Mouse (Mus musculus) embryonic facial prominence, embryonic 14.5 days (tissue): ENCODE measurements around the gene Dennd5b. TPM values are rescaled to one million over a fixed set of nuclear protein-coding genes. Genes with fewer than 3 reads are reported as not detected.
"Not testable (repeated sequence)": the region's sequence is repeated elsewhere in the genome, so short reads cannot be mapped to it uniquely, and the experiment has no call there.

Experiments
- ATAC-seq: fragments of 200-750 bp; cut with Nextera tagmentation; 2 replicates; pipeline ENCODE4 v1.8.0; 2017; ENCODE audit warnings: low read depth, moderate number of reproducible peaks, moderate TSS enrichment
- DNase-seq: peaks from one replicate; pipeline ENCODE4 v3.0.0-alpha.2; 2015; ENCODE audit warnings: low spot score
- H3K27ac ChIP-seq: fragments of 300-500 bp; sonication (generic); replicated peaks from 2 replicates; pipeline ENCODE4 v1.5.1; 2014; ENCODE audit warnings: low read depth, mild to moderate bottlenecking, low read length, moderate library complexity
- H3K27me3 ChIP-seq: fragments of 300-500 bp; sonication (generic); replicated peaks from 2 replicates; pipeline ENCODE4 v1.6.1; 2014; ENCODE audit warnings: low read length; ENCODE audit not compliant: control insufficient read depth, insufficient read depth
- H3K36me3 ChIP-seq: fragments of 300-500 bp; sonication (generic); 2 replicates; pipeline ENCODE4 v1.6.1; 2014; ENCODE audit warnings: low read length, mixed read lengths; ENCODE audit not compliant: control insufficient read depth, insufficient read depth
- H3K4me1 ChIP-seq: fragments of 300-500 bp; sonication (generic); 2 replicates; pipeline ENCODE4 v1.6.1; 2014; ENCODE audit warnings: antibody characterized with exemption, low read length; ENCODE audit not compliant: control insufficient read depth, insufficient read depth
- H3K4me2 ChIP-seq: fragments of 300-500 bp; sonication (generic); 2 replicates; pipeline ENCODE4 v1.6.1; 2014; ENCODE audit warnings: low read depth, mild to moderate bottlenecking, low read length, moderate library complexity, mixed read lengths
- H3K4me3 ChIP-seq: fragments of 300-500 bp; sonication (generic); 2 replicates; pipeline ENCODE4 v1.5.1; 2014; ENCODE audit warnings: low read depth, mild to moderate bottlenecking, low read length
- H3K9ac ChIP-seq: fragments of 300-500 bp; sonication (generic); 2 replicates; pipeline ENCODE4 v1.6.1; 2014; ENCODE audit warnings: low read depth, mild to moderate bottlenecking, low read length, moderate library complexity, mixed read lengths
- H3K9me3 ChIP-seq: fragments of 300-500 bp; sonication (generic); 2 replicates; pipeline ENCODE4 v1.6.1; 2016; ENCODE audit warnings: low read length; ENCODE audit not compliant: control insufficient read depth
- WGBS: fragments of 180-500 bp; shearing (Covaris S2); extraction: QIAGEN DNeasy Blood & Tissue Kit; methylation state at CpG from one replicate; pipeline ENCODE4 v1.1.7; 2014; 5-methylcytosine and 5-hydroxymethylcytosine counted together
- polyA plus RNA-seq: library from polyadenylated mRNA; unstranded; fragments of >200 nt; fragmentation: Nextera tagmentation; extraction: Ambion mirVana; gene quantifications from 2 replicates; pipeline ENCODE4 v1.2.1, GENCODE M21; 2014

Gene Dennd5b
- polyA plus RNA-seq, 1 experiment from 2014 or later, result 4.8 TPM

GRCm38 (mm10) chr6:148944344-148944766 lies 157.1 kb downstream of the Dennd5b start:
- Histone ChIP-seq H3K27ac (peak overlapping the region; percentile 91), H3K9me3 (no peaks in the 10 kb centered on the region), H3K9ac (peak overlapping the region; percentile 92), H3K4me2 (peak overlapping the region; percentile 79), H3K36me3 (0 out of 2 replicates have a peak, but pooled peaks cover 4% of the 10 kb centered on the region), H3K4me1 (peaks cover 3% of the 10 kb centered on the region; the same call in 1 of the 2 replicates), H3K27me3 (no peaks in the 10 kb centered on the region), H3K4me3 (peak overlapping the region; percentile 77)
- DNase-seq (peak; percentile 29), ATAC-seq (peak; percentile 12)
- 0% methylated on average over 11 of the region's 30 CpGs for WGBS

- no peaks in the 10 kb centered on the region for H3K9me3 ChIP-seq
- H3K9ac ChIP-seq, result peak overlapping the region; percentile 92
- DNase-seq (no peak), ATAC-seq (no peak)
- peak overlapping the region; percentile 79 for H3K4me2 ChIP-seq
- H3K36me3 ChIP-seq, result 0 out of 2 replicates have a peak, but pooled peaks cover 4% of the 10 kb centered on the region
- peak overlapping the region; percentile 77 for H3K4me3 ChIP-seq
- H3K27me3 ChIP-seq, result no peaks in the 10 kb centered on the region
- WGBS, result 12% methylated on average over 3 of the region's 3 CpGs
- H3K4me1 ChIP-seq, result peaks cover 3% of the 10 kb centered on the region; the same call in 1 of the 2 replicates
- H3K27ac ChIP-seq, result no peak overlapping the region
Measured at GRCm38 (mm10) chr6:148943695-148944094, 157.8 kb downstream of the Dennd5b start.

- ATAC-seq (no peak), DNase-seq (no peak)
- H3K4me2 ChIP-seq, result no peak overlapping the region
- H3K4me1 ChIP-seq, result peaks cover 3% of the 10 kb centered on the region; the same call in 1 of the 2 replicates
- no peak overlapping the region for H3K9ac ChIP-seq
- H3K27me3 ChIP-seq, result no peaks in the 10 kb centered on the region
- H3K9me3 ChIP-seq, result no peaks in the 10 kb centered on the region
- no peak overlapping the region for H3K27ac ChIP-seq
- 73% methylated on average over 4 of the region's 4 CpGs for WGBS
- H3K36me3 ChIP-seq, result 0 out of 2 replicates have a peak, but pooled peaks cover 4% of the 10 kb centered on the region
- H3K4me3 ChIP-seq, result no peak overlapping the region
Measured at GRCm38 (mm10) chr6:148942406-148942805, 159.1 kb downstream of the Dennd5b start.

GRCm38 (mm10) chr6:148941880-148942279 lies 159.6 kb downstream of the Dennd5b start:
- Histone ChIP-seq H3K27me3 (no peaks in the 10 kb centered on the region), H3K4me1 (peaks cover 3% of the 10 kb centered on the region; the same call in 1 of the 2 replicates), H3K36me3 (0 out of 2 replicates have a peak, but pooled peaks cover 4% of the 10 kb centered on the region), H3K4me3 (no peak overlapping the region), H3K9me3 (no peaks in the 10 kb centered on the region), H3K9ac (no peak overlapping the region), H3K4me2 (no peak overlapping the region), H3K27ac (no peak overlapping the region)
- no peak for ATAC-seq
- 67% methylated on average over 5 of the region's 5 CpGs for WGBS
- DNase-seq, result no peak

DNA sequence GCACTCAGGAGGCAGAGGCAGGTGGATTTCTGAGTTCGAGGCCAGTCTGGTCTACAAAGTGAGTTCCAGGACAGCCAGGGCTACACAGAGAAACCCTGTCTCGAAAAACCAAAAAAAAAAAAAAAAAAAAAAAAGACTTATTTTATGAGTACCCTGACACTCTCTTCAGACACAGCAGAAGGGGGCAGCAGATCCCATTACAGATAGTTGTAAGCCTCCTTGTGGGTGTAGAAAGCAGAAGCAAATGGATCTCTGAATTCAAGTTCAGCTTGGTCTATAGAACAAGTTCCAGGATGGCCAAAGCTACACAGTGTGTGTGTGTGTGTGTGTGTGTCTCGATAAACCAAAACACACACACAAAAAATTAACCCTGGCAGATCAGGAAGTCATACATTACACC lies 161.1 kb downstream of the Dennd5b start:
- H3K4me1 ChIP-seq, H3K4me2 ChIP-seq, H3K4me3 ChIP-seq, H3K9me3 ChIP-seq, ATAC-seq, DNase-seq, H3K27ac ChIP-seq, H3K9ac ChIP-seq, H3K36me3 ChIP-seq, H3K27me3 ChIP-seq: not testable (repeated sequence)
- 89% methylated on average over 2 of the region's 3 CpGs for WGBS

Other genes starting within 250 kb of the Dennd5b start
- gene Caprin2, start 205.4 kb downstream of the Dennd5b start, polyA plus RNA-seq, result 10.1 TPM in 2 replicates
- 62.4 and 72.0 TPM in 2 replicates for gene Sinhcaf, start 155.2 kb downstream of the Dennd5b start, polyA plus RNA-seq
- not detected in 2 replicates for gene Gm10203, start 28.5 kb upstream of the Dennd5b start, polyA plus RNA-seq
- gene Etfbkmt, start 38.2 kb upstream of the Dennd5b start, polyA plus RNA-seq, result 11.1 and 12.3 TPM in 2 replicates
- 27.1 and 30.5 TPM in 2 replicates for gene Amn1, start 87.0 kb upstream of the Dennd5b start, polyA plus RNA-seq
- gene Resf1, start 207.7 kb upstream of the Dennd5b start, polyA plus RNA-seq, result 38.4 and 41.2 TPM in 2 replicates